Mouse (Mus musculus) gastrocnemius, postnatal 14 days (tissue): ENCODE data around the gene Pde10a. TPM values are rescaled to one million over a fixed set of nuclear protein-coding genes. Genes with fewer than 3 reads are reported as not detected.

Source experiments
- DNase-seq: peaks from one replicate; pipeline ENCODE4 v3.0.0; 2021; ENCODE audit warnings: mixed read lengths
- intact Hi-C: fragments of 180-260 bp; cut with DNase I; formaldehyde crosslinking; loops from one replicate; pipeline ENCODE4 v1.15.1; 2025; ENCODE audit warnings: low total_unique reads
- total RNA-seq, 2 experiments: library from RNA; stranded (reverse); gene quantifications; 2 replicates each; pipeline ENCODE4 v1.2.3; 2021

The Pde10a gene
- total RNA-seq, 2 experiments from 2014 or later, result 5.2 to 6.5 TPM

DNA sequence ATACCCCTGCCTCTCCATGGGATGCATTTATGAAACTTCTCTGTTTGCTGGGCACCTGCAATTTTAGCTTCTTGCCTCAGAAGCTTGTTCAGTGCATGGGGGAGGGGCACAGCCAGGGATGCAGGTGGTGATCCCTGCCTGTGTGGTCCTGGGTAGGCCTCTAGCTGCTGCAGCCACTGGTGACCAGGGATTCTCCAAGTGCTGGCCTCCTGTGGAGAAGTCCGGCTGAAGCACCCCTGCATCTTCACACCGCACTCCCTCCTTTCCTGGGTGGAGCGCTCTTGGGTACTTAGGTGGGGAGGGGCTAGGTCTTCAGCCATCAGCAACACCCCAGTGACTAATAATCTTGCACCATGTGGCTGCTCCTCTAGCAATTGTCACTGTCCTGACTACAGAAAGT, 1.2 kb upstream of the Pde10a start:
- intact Hi-C loops, result no loop called here
- DNase-seq, result no peak

DNA sequence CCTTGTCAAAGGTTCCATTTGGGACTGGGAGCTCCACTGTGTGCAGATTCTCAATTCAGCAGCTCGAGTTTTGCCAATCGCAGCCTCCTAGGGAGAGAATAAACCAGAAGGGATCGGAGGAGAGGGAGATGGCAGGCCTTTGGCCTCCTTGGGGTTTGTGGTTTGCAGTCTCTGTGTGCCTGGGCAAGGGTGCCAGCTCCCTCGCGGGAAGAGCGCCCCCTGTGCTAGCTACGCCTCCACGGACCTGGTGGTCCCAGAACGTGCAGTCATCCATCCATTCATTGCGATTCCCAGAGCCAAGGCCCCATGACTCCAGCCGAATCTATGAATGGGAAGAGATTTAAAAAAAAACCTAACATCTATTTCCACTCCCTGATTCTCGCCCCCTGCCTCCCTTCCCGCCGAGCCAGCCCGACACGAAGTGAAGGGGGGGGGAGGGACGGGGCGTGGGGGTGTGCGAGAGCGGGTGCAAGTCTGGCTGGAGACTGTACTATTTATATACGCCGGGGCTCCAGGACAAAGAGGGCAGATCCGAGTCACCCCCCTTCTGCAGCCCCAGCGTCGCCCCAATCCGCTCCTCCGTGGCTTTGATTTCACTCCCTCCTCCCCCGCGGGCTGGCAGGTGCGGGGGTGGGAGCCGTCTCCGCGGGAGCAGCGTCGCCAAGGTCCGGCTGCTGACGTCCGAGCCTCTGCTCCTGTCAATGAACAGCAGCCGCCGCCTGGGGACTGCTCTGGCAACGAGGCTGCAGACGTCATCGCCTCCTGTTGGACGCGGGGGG, 596 bp upstream of the Pde10a start:
- peak; percentile 86 for DNase-seq
- intact Hi-C loops, result no loop called here

GRCm38 (mm10) chr17:8525971-8526740, 984 bp downstream of the Pde10a start:
- intact Hi-C loops, result no loop called here
- no peak for DNase-seq

- intact Hi-C loops, result no loop called here
- no peak for DNase-seq
These were observed 1.7 kb downstream of the Pde10a start for GRCm38 (mm10) chr17:8526815-8527261.

DNA sequence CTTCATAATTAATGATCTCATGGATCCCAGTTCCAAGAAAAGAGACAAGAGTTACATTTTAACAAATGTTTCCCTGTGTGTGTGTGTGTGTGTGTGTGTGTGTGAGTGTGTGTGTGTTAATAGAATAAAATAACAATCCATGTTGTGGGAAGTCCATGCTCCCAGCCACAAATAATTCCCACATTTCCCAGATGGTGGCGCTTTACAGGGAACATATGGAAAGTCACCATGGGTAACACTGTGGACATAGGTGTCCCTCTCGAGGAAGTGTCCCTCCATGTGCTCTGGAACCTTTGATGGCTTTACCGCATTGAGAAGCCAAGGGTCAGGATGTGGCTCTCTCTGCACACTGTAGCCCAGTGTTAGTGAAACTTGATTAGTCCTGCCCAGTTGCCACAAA, 3.5 kb downstream of the Pde10a start:
- no peak for DNase-seq
- intact Hi-C loops, result no loop called here

GRCm38 (mm10) chr17:8532609-8533008, 7.4 kb downstream of the Pde10a start:
- intact Hi-C loops, result no loop called here
- DNase-seq, result no peak

DNA sequence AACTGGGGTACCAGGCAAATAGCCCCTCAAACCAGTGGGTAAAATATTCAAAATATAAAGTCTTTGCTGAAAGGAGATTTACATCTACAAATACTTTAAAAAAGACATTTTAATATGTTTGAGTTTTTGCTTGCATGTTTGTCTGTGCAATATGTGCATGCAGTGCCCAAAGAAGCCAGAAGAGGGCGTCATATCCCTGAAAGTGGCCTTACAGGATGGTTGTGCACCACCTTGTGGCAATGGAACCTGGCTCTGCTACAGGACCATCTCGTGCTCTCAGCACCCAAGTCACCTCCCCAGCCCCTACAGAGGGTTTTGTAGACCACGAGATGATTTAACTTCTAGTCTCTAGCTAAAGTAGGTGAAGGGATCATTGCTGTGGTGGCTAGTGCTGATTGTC, 8.7 kb downstream of the Pde10a start:
- no peak for DNase-seq
- intact Hi-C loops, result no loop called here

DNA sequence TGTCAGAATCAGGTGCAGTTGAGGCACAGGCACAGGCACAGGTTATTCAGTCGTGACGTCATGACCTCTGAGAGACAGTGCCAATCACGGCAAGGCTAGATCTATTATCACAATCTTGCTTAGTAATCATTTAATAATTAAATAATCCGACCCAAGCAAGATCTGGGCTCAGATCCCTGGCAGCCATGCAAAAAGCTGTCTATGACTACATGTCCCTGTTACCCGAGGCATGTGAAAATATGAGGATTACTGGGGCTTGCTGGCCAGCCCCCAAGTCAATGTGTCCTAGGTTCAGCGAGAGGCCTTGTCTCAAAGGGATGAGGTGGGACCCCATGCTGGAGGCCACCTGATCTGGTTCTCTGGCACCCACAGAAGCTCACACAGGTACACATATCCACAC, 11.3 kb downstream of the Pde10a start:
- intact Hi-C loops, result no loop called here

GRCm38 (mm10) chr17:8538102-8538501, 12.9 kb downstream of the Pde10a start:
- intact Hi-C loops, result no loop called here
- DNase-seq, result no peak

More for the DNA sequence above, 11.3 kb downstream of the Pde10a start:
- DNase-seq, result no peak

- intact Hi-C loops, result no loop called here
- no peak for DNase-seq
These were observed 16.9 kb downstream of the Pde10a start for GRCm38 (mm10) chr17:8541974-8542538.

- DNase-seq, result no peak
- intact Hi-C loops, result no loop called here
These were observed 21.2 kb downstream of the Pde10a start for GRCm38 (mm10) chr17:8546366-8546765.

DNA sequence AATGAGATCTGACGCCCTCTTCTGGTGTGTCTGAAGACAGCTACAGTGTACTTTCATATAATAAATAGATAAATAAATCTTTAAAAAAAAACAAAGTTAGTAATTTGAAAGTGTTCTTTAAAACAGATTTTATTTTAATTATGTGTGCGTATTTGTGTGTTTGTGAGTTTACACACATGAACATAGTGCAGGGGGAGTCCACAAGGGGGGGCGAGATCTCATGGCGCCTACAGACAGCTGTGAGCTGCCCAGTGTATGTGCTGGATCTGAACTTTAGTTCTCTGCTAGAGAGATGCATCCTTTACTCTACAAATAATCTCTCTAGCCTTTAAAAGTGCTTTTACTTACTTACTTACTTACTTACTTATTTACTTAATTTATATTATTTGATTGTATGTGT, 23.6 kb downstream of the Pde10a start:
- DNase-seq, result no peak
- intact Hi-C loops, result no loop called here

- intact Hi-C loops, result no loop called here
- DNase-seq, result no peak
These were observed 26.5 kb downstream of the Pde10a start for GRCm38 (mm10) chr17:8551641-8552040.

- intact Hi-C loops, result no loop called here
- DNase-seq, result no peak
These were observed 27.3 kb downstream of the Pde10a start for GRCm38 (mm10) chr17:8552346-8553035.

DNA sequence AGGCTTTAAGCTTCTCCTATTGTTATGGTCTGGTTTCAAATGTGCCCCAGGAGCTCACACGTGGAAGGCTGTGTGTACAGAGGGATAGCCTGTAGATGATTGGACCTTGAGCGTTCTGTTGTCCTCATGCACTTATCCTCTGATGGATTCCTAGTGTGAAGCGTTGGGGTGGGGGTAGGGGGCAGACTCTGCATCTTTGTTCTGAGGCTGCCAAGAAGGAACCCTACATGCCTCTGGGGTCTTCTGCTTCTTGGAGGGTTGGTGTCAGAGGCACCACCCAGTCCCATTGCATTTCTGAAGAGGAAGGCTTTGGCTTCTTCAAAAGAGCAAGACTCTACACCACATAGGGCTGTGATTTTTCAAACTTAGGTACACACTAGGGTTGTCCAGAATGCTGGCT, 28.4 kb downstream of the Pde10a start:
- no peak for DNase-seq
- intact Hi-C loops, result no loop called here

- intact Hi-C loops, result no loop called here
- DNase-seq, result no peak
These were observed 29.0 kb downstream of the Pde10a start for GRCm38 (mm10) chr17:8554219-8554618.

DNA sequence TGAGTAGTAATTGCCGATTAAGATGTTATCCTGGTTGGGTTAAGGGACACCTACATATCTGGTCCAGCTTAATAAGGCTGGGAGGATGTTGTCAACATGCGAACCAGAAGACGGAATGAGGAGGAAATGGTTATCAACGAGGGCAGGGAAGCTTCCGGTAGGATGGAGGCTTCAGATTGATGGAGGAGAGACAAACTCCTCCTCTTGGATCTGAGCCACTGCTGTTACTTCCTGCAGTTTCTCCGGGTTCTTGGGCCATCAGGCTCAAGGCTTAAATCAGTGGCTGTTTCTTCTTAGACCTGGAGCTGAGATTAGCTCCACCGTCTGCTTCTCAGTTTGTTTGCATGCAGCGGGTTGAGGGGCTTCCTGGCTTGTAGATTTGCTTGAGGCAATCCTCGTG, 30.6 kb downstream of the Pde10a start:
- intact Hi-C loops, result no loop called here
- no peak for DNase-seq

GRCm38 (mm10) chr17:8556223-8556622, 31.1 kb downstream of the Pde10a start:
- no peak for DNase-seq
- intact Hi-C loops, result no loop called here

DNA sequence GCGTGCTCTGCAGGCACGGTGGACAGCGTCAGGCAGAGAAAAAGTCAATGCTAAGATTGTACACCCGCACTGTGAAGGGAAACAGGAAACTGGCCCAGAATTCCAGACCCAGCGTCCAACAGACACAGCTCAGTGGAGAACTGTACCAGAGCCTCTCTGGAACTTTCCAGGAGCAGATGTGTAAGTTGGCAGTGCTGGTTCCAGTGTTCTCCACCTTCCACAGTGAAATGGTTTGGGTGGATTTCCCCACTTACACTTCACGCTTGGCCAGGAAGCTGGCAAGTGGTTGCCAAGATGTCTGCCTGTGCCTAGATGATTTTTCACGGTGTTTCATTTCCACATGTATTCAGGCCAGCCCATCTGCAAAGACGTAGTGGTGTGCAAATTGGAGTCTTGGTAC, 32.8 kb downstream of the Pde10a start:
- DNase-seq, result no peak
- intact Hi-C loops, result no loop called here
